Mouse (Mus musculus): ENCODE results near the gene Poln. TPM values are rescaled to one million over a fixed set of nuclear protein-coding genes. Genes with fewer than 3 reads are reported as not detected.

Poln gene
- total RNA-seq, 4 experiments from 2014 or later = 8.6 to 13.7 (median 9.6) TPM

DNA sequence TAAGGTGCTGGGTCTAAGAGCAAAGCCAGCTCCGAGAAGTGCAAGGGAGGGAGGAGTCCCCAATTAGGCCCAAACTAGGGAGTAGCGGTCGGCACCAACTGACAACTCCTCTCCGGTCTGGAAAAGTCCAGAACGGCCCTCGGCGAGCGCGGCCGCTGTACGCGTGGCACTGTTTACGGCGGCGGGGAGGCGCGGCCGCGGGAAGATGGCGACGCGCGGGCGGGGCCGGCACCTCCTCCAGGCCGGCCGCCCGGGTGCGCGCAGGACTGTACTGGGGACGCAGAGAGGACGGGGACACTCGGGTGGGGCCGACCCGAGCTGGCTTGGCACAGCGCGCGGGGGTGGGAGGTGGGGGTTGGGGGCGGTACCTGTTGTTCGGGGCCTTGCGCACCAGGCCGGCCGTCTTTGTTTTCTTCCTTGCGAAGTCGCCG is 17.7 kb upstream of the Poln start:
- DNase-seq (ENCODE audit: low spot score) = no peak

DNA sequence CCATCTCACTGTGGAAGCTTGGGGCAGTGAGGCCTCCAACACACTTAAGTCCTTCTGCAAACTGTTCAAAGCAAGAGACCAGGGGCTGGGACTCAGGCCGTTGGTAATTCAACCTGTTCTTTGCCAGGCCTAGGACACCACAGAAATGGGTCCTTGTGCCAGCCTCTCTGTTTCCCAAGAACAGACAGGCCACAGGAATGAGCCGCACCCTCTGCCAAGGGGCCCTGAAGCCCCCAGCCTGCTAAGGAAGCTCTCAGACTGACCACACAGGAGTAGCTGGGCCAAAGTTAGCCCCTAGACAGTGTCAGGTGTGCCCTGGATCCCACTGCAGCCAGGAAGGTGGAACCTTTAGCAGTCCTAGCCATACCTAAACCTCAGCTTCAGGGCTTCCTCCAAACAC is 17.1 kb upstream of the Poln start:
- no peak for DNase-seq (ENCODE audit: low spot score)

DNA sequence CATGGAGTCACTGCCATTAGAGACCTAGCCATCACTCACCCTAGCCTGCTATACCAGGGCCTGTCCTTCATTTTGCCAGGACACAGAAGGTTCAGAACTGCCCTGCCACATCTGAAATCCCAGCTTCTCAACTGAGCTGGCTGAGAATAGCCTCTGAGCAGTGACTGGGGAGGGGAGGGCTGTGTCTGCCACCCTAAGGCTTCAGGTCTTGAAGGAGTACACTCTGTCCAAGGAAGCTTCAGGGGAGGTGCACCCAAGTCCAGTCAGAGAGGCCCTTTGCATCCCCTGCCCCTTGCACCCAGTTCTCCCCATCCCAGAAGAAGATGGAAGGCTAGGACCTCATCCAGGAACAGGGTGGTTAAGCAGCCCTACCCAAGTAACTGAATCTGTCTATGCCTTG is 16.5 kb upstream of the Poln start:
- DNase-seq (ENCODE audit: low spot score) = no peak

DNA sequence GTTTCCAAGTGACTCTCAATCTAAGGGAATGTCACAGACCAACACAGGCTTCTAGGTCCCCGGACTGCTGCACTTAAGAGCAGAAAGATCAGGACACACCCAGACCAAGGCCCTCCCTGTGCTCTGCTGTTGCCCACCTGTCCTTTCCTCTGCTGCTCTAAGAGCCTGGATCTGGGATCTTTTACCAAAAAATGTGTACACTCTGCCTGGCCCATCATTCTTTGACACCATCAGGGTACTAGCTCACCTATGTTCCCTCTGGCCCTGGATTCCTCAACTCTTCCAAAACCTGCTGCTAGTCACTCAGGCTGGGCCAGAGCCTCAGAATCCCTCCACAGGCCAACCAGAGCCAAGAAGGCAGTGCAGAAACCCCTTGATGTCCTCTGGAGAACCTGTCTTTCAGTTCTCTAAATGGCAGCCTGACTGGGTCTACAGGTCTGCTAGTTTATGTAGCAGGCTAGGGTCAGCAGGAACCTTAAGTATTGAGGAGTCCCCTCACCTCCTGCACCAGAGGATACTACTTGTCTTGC is 15.9 kb upstream of the Poln start:
- DNase-seq (ENCODE audit: low spot score) = no peak

DNA sequence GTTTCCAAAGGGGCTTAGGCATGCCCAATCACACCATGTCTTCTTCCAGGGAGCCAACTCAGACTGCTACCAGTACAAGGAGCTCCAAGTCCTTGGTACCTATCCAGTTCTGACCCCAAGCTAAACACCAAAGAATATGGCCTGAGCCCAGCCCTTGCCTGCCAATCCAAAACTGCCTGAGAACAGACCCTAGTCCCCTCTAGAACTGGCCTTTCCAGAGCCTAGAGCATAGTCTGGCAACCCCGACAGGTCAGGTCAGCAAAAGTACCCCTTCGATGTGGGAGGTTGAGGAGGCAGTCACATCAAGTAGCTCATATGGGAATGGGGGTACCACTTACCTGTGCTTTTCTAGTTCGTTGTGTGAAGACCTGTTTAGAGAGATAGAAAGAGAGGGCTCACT is 14.7 kb upstream of the Poln start:
- no peak for DNase-seq (ENCODE audit: low spot score)

DNA sequence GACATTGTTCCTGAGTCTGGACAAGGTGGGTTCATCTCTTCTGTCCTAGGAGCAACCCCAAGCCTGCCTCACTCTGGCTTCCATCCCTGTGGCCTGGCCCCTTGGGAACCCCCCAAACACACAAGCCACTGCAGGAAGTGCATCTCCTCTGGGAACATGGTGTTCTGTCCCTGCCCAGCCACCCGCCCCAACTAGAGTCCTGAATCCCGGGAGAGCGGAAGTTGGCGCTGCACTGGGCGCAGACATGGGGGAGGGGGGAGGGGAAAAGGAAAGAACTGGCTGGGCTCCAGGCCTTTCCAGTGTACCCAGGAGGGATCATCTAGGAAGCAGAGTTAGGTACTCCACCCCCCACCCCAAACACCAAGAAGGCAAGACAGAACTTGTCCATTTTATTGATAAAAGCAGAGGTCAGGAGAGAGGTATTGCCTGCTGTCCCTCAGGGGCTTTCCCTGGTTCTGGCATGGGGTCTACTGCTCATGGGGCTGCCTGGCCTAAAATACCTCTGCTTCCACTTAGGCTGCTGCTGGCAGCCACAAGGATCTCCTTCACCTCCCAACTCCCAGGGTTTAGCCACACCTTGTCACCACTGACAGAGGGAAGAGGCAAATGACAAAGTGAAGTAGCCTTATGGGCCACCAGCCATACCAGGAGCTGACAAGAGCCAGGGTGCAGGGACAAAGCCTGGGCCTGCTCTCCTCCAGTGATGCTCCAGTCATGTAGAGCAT is 14.1 kb upstream of the Poln start:
- peak; percentile 84 for DNase-seq (ENCODE audit: low spot score)

DNA sequence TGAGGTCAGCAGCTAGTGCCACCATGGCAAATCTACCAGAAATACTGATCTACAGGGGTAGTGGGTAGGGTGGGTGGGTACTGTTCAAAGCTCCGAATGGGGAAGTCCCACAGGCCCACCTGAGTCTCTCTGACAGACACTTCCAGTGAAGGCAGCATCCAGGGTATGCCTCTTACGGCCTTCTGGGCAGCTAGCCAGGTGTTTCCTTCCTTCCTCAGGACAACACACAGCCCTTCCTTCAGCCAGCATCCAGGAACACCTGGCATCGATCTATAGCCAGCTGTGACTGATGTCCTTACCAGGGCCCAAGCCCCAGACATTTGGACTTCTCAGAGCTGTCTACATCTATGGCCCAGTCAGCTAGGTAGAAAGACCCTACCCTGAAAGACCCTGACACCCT is 13.2 kb upstream of the Poln start:
- DNase-seq (ENCODE audit: low spot score) = no peak

DNA sequence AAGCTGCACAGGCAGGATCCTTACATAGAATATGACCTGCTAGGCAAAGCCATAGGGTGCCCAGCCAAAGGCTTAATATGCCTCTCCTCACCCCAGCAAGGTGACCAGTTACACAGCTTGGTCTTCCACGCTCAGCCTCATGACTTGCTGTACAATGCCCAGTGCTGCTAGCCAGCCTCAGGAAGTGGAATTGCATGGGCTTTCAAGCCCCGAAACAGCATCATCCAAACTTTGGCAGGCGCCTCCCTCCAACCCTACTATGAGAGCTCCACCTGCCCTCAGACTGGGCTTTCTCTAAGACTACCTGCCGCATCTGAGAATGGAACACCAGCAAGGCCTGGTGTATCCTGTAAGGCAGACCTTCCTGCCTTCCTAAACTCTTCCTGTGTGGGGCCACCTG is 8.6 kb upstream of the Poln start:
- DNase-seq (ENCODE audit: low spot score) = no peak

DNA sequence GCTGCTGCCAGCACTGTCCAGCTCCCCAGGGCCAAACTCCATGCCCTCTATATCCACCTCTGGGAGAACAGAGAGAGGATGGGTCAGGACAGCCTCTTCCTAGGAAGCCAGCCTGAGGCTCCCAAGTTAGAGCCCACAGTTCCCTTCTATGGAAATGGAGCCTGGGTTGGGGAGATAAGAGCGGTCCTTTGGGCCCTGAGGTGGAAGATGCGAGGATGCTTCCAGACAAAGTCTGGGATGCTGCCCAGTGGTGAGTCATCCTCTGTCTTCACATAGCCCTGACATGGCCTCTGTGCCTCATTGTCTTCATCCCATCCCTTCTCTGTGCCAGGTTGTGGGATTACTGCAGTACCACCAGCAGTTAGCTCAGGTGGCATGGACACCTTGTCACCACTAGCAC is 7.8 kb upstream of the Poln start:
- DNase-seq (ENCODE audit: low spot score) = no peak

DNA sequence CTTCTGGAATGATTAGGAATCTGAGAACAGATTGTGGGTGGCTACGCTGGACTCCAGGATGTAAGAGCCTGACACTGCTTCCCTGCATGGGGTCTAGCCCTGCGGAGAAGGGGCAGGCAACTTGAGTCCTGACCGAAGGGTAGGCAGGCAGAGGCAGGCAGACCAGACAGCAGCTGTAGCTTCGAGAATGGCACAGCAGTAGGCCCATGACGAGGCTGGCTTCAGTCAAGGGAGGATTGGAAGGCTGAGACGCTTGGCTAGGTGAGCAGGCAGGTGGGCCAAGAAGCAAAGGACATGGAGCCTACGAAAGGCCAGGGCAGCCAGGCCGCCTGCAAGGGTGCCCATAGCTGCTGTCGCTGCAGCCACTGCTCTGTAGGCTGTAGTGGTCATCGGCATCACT is 7.4 kb upstream of the Poln start:
- DNase-seq (ENCODE audit: low spot score) = no peak

DNA sequence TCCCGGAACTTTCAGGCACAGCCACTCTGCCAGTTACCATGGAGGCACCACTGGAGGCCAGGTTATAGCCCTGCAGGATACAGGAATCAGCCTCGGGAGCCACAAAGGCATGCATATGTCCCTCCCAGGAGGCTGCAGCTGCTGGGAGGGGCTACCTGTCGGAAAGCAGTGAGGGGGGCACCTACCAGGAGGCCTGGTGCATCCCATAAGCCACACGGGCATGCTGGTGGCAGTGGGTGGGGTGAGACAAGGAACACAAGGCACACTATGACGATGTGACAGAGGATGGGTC is 6.1 kb upstream of the Poln start:
- no peak for DNase-seq (ENCODE audit: low spot score)

DNA sequence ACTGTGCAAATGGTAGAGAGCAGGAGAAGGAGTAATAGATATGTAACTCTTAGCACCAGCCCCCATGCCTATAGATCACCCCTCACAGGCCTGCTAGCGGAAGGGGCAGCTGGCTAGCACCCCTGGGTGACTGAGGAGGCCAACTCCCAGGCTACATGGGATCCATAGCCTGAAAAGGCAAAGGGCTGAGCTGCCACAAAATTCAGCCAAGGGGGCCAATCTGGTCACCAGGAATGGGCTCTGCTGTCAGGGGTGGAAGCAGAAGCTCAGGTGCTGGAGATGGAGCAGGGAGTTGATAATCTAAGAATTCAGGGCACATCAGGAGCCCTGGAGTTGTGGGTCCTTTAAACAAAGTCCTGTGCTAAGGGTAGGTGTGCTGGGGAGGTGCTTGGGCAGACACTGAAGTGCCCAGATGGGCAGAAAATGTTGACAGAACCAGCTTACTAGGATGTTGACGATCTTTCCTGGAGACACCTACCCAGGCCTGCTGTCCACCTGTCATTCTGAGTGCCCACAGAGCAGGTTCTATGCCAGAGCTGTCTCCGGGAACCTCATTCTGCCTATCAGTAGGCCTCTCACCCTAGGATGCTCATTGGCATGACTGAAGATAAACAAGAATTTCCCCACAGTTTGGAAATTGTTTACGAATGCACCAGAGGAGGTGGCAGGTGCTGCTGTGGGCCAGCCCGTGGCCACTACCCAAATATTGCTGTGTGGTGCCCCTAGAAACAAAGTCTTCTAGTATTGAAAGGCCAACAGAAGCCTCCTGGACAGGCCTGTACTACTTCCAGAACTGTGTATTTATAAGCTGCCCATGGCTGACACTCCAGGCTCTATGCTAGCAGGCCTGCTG is 5.5 kb upstream of the Poln start:
- no peak for DNase-seq (ENCODE audit: low spot score)

DNA sequence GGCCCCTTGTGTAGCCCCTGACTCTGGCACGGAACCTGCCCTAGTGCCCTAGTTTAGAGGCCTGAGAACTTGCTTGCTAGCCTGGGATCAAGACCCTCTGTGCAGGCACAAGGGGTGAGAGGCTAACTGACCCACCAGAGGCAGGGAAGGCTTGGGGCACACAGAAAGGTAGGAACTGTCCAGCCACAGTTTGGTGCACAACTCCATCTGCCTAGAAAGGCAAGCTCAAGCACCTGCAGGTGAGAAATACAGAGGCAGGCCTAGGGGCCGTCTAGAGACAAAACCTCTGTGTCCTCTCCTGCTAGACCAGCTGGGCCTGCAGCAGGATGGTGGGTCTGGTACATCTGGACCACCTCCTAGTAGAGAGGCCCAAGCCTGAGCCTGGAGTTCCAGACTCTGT is 4.8 kb upstream of the Poln start:
- DNase-seq (ENCODE audit: low spot score) = no peak

DNA sequence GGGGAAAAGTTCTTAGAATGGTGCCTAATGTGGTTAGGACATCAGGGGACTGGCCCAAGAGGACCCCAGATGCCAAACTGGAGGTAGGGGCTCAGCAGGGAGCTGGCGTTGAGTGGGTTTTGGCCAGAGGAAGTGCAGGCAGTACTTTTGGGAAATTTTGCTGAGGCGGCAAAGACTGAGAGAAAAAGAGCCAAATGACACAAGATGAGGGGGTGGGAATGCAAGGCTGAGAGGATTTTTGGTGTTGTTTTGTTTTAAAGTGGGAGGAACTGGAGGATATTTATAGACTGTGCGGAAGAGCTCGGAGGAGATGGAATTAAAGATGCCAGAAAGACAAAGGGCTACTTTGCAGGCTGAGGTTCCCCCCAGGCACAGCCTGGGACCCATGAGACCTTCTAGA is 1.5 kb upstream of the Poln start:
- DNase-seq (ENCODE audit: low spot score) = no peak

DNA sequence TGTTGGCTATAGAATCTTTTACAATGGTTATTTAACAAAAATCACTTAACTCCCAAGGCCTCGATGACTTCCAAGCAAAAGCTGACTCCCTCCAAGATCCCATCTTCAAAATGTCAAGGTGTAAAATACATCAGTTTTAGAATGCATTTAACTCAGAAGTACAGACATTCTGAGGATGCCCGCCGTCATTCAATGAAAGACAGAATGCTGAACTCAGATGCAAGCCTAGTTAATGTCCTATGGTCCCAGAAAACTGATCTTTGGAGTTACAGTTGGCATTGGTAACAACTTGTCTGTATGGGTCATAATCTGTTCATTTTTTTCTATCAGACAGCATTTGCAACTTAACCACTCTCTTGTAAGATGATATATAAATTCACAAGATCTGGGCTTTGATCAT is 706 bp upstream of the Poln start:
- no peak for DNase-seq (ENCODE audit: low spot score)

DNA sequence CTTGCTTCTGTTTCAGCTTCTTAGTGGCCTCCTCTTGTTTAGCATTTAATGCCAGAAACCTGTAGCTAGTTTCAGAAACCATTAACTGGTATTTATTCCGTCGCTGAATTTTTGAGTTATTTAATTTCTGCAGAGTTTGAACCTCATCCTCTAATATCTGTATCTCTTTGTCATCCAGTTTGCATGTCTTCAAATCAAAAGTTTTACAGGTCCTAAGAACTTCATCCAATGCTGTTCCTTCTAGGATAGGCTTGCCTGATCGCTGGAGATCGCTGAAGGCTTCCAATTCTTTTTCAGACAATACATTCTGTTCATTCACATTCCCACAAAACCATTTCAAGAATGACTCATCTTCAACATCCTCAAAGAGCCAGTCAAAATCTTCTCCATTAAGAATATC is 1.4 kb downstream of the Poln start:
- no peak for DNase-seq (ENCODE audit: low spot score)

DNA sequence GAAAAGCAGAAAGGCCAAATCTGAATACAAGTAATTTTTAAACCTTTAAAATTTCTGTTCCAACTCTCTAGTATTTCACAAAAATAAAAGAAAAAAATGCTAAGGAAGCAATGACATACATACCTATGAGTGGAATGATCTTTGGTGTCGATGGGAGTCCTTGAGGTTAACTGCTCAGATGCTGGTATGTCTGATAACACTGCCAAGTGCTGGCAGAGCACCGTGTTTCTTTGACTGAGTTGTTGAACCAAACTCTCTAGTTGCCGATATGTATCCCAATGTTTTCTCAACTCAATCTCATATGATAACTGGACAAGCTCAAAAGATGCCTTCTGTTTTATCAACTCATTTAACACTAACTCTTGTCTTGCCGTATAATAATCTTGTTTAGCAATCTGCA is 3.5 kb downstream of the Poln start:
- no peak for DNase-seq (ENCODE audit: low spot score)

DNA sequence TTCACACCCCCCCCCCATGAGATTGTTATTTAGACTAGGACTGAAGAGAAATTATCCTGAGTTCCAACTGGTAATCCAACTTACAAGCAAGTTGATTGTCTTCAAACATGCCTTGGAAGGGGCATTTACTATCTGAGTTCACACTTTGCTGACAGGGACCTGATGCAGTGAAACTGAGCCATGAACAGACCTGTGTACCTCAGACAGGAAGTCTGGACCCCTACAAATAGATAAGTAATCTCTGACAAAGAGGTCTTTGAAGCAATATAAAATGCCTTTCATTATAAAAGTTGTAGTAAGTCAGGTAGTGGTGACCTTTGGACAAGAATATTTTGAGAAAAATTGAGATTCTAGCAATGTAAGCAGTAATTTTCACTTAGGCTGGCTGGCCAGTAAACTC is 20.8 kb downstream of the Poln start:
- no peak for DNase-seq (ENCODE audit: low spot score)

DNA sequence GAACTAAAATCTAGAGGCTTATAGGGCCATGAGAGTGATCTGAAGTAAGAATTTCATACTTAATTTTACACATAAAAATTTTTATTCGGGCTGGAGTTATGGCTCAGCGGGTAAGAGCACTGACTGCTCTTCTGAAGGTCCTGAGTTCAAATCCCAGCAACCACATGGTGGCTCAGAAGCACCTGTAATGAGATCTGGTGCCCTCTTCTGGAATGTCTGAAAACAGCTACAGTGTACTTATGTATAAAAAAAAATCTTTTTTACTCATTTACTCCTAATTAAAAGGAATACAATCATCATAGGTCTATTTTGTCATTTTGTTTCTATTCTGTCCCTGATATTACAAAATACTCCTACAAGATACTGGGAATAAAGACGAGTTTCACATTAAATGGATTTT is 21.7 kb downstream of the Poln start:
- no peak for DNase-seq (ENCODE audit: low spot score)

DNA sequence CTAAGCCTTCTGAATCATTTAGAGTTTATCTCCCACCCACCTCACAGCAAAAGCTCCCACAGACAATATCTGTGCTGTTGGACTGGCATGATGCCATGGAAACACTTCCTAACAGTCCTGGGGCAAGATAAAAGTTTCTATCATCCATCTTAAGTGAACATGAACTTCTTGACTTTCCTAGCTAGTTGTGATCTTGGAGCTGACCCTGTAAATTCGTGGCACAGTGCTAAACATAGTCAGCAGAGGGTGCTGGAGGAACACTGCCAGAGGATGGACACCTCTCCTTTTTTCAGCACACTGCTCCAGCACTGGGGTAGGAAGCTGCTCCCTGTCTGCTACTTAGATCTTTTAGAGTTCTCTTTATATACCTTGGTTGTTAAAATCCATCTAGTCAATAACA is 29.5 kb downstream of the Poln start:
- DNase-seq (ENCODE audit: low spot score) = peak; percentile 50

DNA sequence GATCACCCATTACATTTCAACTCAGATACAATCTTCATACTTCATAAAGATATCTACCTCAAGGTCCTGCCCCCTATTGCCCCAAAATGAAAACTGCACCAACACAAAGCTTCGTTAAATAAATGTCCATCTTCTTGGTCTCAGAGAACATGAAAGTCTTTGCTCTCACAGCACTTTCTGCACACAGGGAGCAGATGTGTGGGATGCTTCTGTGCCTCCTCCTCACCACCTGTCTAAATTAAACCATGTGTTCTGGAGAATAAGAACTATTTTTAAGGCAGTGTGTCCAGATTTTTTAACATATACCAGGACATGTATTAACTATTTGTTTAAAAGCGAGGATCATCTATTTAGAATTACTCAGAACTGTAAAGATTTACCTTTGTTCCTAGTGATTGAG is 36.5 kb downstream of the Poln start:
- no peak for DNase-seq (ENCODE audit: low spot score)

DNA sequence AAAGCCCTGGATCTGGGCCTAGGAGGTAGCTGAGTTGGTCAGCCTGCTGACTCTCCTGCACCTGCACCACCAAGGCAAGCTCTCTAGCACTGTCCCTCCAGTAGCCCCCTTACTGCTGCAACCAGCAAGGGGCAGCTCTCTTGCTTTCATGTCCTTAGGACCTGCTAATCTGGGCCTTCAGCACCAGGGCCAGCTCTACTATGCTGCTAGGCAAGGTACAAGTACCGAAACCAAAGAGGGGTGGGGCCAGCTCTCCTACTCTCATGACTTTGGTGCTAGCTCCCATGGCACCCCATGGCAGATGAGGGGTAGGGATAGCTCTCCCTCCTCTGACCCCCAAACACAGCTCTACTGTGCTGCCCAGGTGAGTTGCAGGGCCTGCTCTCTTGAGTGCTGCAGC is 45.1 kb downstream of the Poln start:
- no peak for DNase-seq (ENCODE audit: low spot score)

DNA sequence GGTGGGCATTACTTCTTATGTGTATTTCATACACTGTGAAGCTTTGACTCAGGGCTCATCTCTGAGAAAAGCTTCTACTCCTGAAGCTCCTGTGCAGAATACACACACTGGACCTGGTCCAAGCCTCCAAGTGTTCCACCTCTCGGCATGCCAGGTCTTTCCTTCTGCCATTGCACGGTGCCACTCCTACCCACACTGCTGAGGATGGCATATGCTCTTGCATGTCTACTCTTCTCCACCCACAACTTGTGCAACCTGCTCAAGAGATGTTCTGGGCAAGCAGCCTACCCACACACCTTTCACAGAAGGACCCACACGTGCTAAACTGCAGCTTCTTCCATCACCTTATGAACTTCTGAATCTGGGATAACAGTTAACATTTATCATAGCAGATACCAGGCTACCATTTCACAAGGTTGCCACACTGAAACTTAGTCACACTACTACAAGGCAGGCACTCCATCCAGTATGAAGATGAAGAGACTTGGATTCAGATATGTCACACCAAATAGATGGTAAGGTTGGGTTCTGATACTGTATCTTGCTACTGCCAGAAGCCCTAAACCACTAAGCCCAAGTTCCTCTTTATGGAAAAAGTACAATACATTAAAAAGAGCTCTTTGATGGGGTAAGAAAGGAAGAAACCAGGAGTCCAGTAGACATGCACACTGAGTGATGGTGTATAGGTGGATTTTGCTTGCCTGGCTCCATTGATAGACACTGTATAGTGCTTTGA is 50.0 kb downstream of the Poln start:
- DNase-seq (ENCODE audit: low spot score) = no peak
